Mouse (Mus musculus) small intestine, adult 2 months (tissue): ENCODE data around the gene Patj. TPM values are rescaled to one million over a fixed set of nuclear protein-coding genes. Genes with fewer than 3 reads are reported as not detected.
"Not testable (repeated sequence)": the region's sequence is repeated elsewhere in the genome, so short reads cannot be mapped to it uniquely, and the experiment has no call there.

Source experiments
- H3K27ac ChIP-seq: fragments of 200-500 bp; 2 replicates; pipeline ENCODE4 v1.5.1; 2012; ENCODE audit warnings: low read depth, low read length, control low read depth, inconsistent platforms; ENCODE audit not compliant: insufficient read depth
- H3K27me3 ChIP-seq: fragments of 200-500 bp; 2 replicates; pipeline ENCODE4 v1.6.1; 2012; ENCODE audit warnings: mild to moderate bottlenecking, moderate library complexity, low read length, inconsistent platforms; ENCODE audit not compliant: control insufficient read depth, insufficient read depth
- H3K36me3 ChIP-seq: fragments of 200-500 bp; 2 replicates; pipeline ENCODE4 v1.6.1; 2012; ENCODE audit warnings: mild to moderate bottlenecking, low read length, control low read depth, inconsistent platforms; ENCODE audit not compliant: control insufficient read depth, insufficient read depth
- H3K4me1 ChIP-seq: fragments of 200-500 bp; 2 replicates; pipeline ENCODE4 v1.6.1; 2012; ENCODE audit warnings: low read length, inconsistent platforms, mixed read lengths; ENCODE audit not compliant: control insufficient read depth, insufficient read depth, insufficient read length
- H3K4me3 ChIP-seq: fragments of 200-500 bp; 2 replicates; pipeline ENCODE4 v1.5.1; 2012; ENCODE audit warnings: low read depth, mild to moderate bottlenecking, control low read depth, inconsistent platforms, low read length, moderate library complexity
- CTCF ChIP-seq: fragments of 200-500 bp; IDR thresholded peaks from 2 replicates; pipeline ENCODE4 v1.5.1; 2012; ENCODE audit warnings: low read depth, mild to moderate bottlenecking, control low read depth, inconsistent platforms, low read length, moderate library complexity, mixed read lengths; ENCODE audit not compliant: insufficient replicate concordance, insufficient read length; ENCODE audit errors: extremely low read depth
- POLR2A ChIP-seq: fragments of 200-500 bp; IDR thresholded peaks from 2 replicates; pipeline ENCODE4 v1.6.1; 2012; ENCODE audit warnings: low read depth, mild to moderate bottlenecking, control low read depth, inconsistent platforms, low read length, moderate library complexity
- WGBS: fragments of 180-500 bp; shearing (Covaris S2); methylation state at CpG from one replicate; pipeline ENCODE4 v1.1.7; 2018; 5-methylcytosine and 5-hydroxymethylcytosine counted together
- polyA plus RNA-seq: library from polyadenylated mRNA; depleted of rRNA; stranded (reverse); fragments of >200 nt; gene quantifications from 2 replicates; pipeline ENCODE4 v1.2.3, GENCODE M21; 2012

Gene Patj
- polyA plus RNA-seq, 1 experiment = 29.6 TPM

DNA sequence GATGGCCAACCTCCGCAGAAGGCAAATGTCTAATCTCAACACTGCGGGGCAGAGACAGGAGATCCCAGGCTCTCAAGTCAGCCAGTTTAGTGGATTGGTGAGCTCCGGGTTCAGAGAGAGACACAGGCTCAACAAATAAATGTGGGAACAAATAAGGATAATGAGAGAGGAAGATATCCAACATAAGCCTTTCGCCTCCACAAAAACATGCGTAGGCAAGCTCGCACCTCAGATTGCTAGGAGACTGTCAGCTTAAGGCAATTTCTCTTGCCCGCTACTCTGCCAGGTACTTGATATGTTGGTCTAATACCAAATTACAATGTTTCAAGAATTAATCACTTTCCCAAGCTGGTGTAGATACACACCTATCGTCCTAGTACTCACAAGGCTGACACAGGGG lies 315.3 kb downstream of the Patj start:
- no peak overlapping the region for H3K4me3 ChIP-seq
- peaks cover 12% of the 10 kb centered on the region for H3K36me3 ChIP-seq
- 97% methylated on average over 8 of the region's 8 CpGs for WGBS
- no peaks in the 10 kb centered on the region for H3K4me1 ChIP-seq
- no peak overlapping the region for H3K27ac ChIP-seq
- no peaks in the 10 kb centered on the region for H3K27me3 ChIP-seq
- TF ChIP-seq CTCF (no peak), POLR2A (no peak)

DNA sequence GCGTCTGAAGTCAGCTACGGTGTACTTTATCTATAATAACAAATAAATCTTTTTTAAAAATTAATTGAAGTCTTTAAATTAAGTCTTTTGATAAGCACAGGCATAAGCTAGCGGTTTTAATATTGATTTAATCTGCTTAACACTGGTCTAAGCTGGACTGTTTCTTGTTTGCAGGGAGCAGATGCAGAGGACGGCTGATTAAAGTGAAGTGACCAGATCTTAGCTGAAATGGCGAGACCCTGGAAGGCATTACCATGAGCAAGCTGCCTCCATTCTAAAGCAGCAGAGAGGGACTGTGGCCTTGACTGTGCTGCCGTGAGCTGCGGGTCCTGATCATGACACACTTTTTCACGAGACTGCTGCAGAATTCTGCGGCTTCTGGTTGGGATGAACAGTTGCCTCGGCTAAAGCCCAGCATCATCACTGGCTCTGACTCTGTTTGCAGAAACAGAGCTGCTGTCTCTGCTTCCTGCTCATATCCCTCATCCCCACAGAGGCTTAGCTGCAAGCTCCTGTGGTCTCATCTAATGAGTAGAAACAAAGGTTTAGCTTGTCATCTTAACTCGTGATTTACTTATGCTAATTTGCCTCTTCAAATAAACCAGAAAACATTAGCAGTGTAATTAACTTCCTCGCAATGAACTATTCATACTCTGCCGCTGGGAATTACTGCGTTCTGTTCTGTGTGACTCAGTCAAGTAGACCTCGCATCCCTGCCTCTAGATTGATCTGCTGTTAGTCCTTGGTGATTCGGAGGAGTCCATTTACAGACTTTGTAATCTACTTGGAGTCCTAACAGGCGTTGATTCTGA lies 322.4 kb downstream of the Patj start:
- TF ChIP-seq CTCF (no peak), POLR2A (no peak)
- Histone ChIP-seq H3K27me3 (no peaks in the 10 kb centered on the region), H3K27ac (no peak overlapping the region), H3K4me3 (no peak overlapping the region), H3K36me3 (peaks cover 6% of the 10 kb centered on the region; the same call in 1 of the 2 replicates), H3K4me1 (no peaks in the 10 kb centered on the region)
- 87% methylated on average over 17 of the region's 17 CpGs for WGBS

DNA sequence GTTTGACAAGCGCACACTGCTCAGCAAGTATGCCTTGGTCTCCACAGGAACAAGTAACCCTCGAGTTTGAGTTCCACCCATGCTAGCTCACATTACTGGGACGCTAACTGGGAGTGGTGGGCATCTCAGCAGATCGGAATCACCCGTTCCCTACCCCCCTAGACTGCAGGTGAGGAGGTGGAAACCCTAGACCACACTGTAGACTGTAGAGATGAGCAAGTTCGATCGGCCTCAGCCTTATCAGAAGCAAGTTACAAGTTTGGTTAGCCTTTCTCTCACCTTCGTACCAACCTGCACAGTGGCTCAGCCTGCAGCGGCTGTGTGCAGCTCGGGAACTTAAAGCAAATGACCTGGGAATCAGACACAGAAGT lies 322.9 kb downstream of the Patj start:
- Histone ChIP-seq H3K36me3 (peaks cover 5% of the 10 kb centered on the region; the same call in 1 of the 2 replicates), H3K27ac (no peak overlapping the region), H3K4me3 (no peak overlapping the region), H3K27me3 (no peaks in the 10 kb centered on the region), H3K4me1 (no peaks in the 10 kb centered on the region)
- 89% methylated on average over 10 of the region's 10 CpGs for WGBS
- TF ChIP-seq CTCF = no peak
- no peak for TF ChIP-seq POLR2A

DNA sequence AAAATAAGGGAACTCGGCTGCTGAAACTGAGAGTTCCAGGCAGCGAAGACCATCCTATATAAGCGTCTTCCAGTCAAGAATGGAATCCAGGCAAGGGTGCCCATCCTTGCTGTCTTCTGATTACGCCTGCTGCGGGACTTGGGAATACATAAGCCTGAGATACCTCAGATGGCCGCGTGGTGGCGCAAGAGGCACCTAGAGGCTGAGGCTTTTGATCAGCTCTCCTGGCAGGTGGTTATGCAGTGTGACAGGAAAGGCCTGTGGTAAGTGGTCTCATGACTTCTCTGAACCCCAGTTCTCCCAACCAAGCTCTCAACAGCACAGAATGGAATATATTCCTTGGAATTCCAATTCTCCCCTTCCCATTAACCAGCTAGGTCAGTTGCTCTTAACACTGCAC lies 326.9 kb downstream of the Patj start:
- Histone ChIP-seq H3K27ac (no peak overlapping the region), H3K4me1 (no peaks in the 10 kb centered on the region), H3K27me3 (no peaks in the 10 kb centered on the region; the same call in 1 of the 2 replicates), H3K36me3 (0 out of 2 replicates have a peak, but pooled peaks cover 3% of the 10 kb centered on the region), H3K4me3 (no peak overlapping the region)
- WGBS = 11% methylated on average over 8 of the region's 8 CpGs
- TF ChIP-seq CTCF (peak; percentile 80; the same call in 1 of the 2 replicates), POLR2A (no peak)

DNA sequence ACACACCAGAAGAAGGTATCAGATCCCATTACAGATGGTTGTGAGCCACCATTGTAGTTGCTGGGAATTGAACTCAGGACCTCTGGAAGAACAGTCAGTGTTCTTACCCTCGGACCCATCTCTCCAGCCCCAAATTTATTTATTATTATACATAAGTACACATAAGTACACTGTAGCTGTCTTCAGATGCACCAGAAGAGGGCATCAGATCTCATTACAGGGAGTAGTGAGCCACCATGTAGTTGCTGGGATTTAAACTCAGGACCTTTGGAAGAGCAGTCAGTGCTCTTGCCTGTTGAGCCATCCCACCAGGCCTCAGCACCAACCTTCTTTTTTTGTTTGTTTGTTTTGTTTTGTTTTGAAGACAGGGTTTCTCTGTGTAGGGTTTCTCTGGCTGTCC lies 329.1 kb downstream of the Patj start:
- H3K4me3 ChIP-seq, H3K4me1 ChIP-seq, H3K27me3 ChIP-seq, H3K27ac ChIP-seq, H3K36me3 ChIP-seq: not testable (repeated sequence)
- 90% methylated on average over 1 of the region's 1 CpGs for WGBS

DNA sequence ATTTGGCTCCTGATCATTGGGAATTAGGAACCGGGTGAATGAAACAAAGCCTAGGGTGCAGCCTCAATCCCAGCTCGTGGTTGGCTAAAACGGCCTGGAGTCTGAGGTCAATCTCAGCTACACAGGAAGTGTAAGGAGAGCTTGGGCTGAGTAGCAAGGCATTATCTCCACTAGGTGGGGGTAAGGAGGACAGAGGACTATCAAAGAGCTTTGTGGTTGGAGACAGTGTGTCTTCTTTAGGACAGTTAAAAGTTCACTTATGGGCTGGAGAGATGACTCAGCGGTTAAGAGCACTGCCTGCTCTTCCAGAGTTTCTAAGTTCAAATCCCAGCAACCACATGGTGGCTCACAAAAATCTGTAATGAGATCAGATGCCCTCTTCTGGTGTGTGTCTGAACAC lies 329.9 kb downstream of the Patj start:
- Histone ChIP-seq H3K4me1 (no peaks in the 10 kb centered on the region), H3K36me3 (no peaks in the 10 kb centered on the region), H3K4me3 (no peak overlapping the region), H3K27me3 (no peaks in the 10 kb centered on the region; the same call in 1 of the 2 replicates), H3K27ac (no peak overlapping the region)
- TF ChIP-seq CTCF = no peak
- TF ChIP-seq POLR2A = no peak
- WGBS = 43% methylated on average over 4 of the region's 4 CpGs

DNA sequence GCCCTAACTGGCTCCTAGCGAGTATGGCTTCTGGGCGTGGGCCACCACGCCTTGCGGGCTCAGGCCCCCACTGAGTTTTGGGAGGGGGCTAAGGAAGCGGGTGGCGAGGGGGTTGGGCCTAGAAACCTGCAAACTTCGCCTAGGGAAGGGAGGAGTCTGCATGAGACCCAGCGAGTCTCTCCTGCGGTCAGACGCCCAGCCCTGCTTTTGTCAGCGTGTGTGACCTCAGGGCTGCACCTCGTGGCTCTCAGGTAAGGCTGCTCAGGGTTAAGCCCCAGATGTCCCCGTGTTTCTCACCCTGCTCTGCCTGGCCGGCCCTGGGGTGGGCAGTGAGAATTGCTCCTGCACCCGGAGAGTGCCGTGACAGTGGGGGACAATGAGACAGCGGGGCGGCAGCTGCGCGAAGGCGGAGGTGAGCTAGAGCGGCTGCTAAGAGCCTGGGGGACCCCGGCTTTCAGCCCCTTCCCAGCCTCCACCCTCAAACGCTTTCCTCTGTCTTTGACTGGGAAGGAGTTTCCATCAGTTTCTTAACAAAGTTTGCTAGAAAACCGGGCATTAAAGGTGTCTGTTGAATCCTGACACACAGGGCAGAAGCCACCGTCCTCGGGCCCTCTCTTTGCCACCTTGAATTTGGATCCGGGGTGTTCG lies 331.1 kb downstream of the Patj start, which contains the start of gene L1td1:
Gene L1td1, plus strand, starts transcription at position 145 of the 648 bp plus-strand sequence.
- H3K4me3 ChIP-seq = no peak within 1 kb of the TSS
- no peak within 1 kb of the TSS for H3K27ac ChIP-seq
- no peaks in the 10 kb centered on the region for H3K36me3 ChIP-seq
- TF ChIP-seq POLR2A (no peak), CTCF (no peak)
- H3K27me3 ChIP-seq = no peaks in the 10 kb centered on the region; the same call in 1 of the 2 replicates
- 22% methylated on average over 29 of the region's 29 CpGs for WGBS
- H3K4me1 ChIP-seq = no peaks in the 10 kb centered on the region
